1 mouse cellular context compared by ENCODE assay signal in genomic region chr7:105932132-105932531, GRCm38 (mm10). TPM values are rescaled to one million over a fixed set of nuclear protein-coding genes. Genes with fewer than 3 reads are reported as not detected.
"Had no signal": no experiment of that assay in that cellular context is flagged by ENCODE, and none has a peak within 500 bp of the region (broad histone marks: within the 10 kb centered on the region; RNA-seq: fewer than 3 reads in every experiment).

No protein-coding gene starts in this region.

RNA-seq across cellular contexts. Expression of gene Gm4070, which starts 21.6 kb away (rescaled TPM):
- total RNA-seq: left cerebral cortex, postnatal 14 days had no signal
